Mouse (Mus musculus): ENCODE measurements at regions not wholly inside any gene's neighbourhood (a gene's known extent, or its start where the extent isn't known, plus 50 kb on each side); places are given as distances from the start of the nearest gene placed in this dataset.
"Not testable (repeated sequence)": the region's sequence is repeated elsewhere in the genome, so short reads cannot be mapped to it uniquely, and the experiment has no call there.

- H3K36me3 ChIP-seq (replicated peaks), result no peaks in the 10 kb centered on the region
- no peaks in the 10 kb centered on the region for H3K27me3 ChIP-seq
- H3K4me3 ChIP-seq (replicated peaks), result no peak overlapping the region
- H3K27ac ChIP-seq, result no peak overlapping the region
- no peak for ATAC-seq (ENCODE audit: low FRiP score)
- no peak overlapping the region for H3K4me2 ChIP-seq
- H3K9me3 ChIP-seq, result no peaks in the 10 kb centered on the region
- no peak overlapping the region for H3K9ac ChIP-seq
- H3K4me1 ChIP-seq, result no peaks in the 10 kb centered on the region
These were observed 186.9 kb upstream of the Gm10750 start for GRCm38 (mm10) chr2:149203896-149204295.

- WGBS, result 55% methylated on average over 1 of the region's 1 CpGs
- no peak for ATAC-seq (ENCODE audit: low FRiP score)
- H3K36me3 ChIP-seq (replicated peaks), result no peaks in the 10 kb centered on the region
- no peak overlapping the region for H3K9ac ChIP-seq
- no peak overlapping the region for H3K4me3 ChIP-seq (replicated peaks)
- H3K4me1 ChIP-seq, result no peaks in the 10 kb centered on the region
- H3K27me3 ChIP-seq, result no peaks in the 10 kb centered on the region
- H3K27ac ChIP-seq, result no peak overlapping the region
- H3K9me3 ChIP-seq, result no peaks in the 10 kb centered on the region
- no peak overlapping the region for H3K4me2 ChIP-seq
These were observed 178.7 kb upstream of the Gm10750 start for GRCm38 (mm10) chr2:149195736-149196135.

GRCm38 (mm10) chr2:149158434-149158833 is 141.4 kb upstream of the Gm10750 start:
- H3K27me3 ChIP-seq; H3K36me3 ChIP-seq (replicated peaks); H3K4me1 ChIP-seq; H3K9ac ChIP-seq; H3K27ac ChIP-seq; H3K4me2 ChIP-seq; H3K9me3 ChIP-seq; H3K4me3 ChIP-seq (replicated peaks): not testable (repeated sequence)
- peak; percentile 73; the same call in 1 of the 2 replicates for ATAC-seq (ENCODE audit: low FRiP score)
- WGBS, result 25% methylated on average over 7 of the region's 7 CpGs

DNA sequence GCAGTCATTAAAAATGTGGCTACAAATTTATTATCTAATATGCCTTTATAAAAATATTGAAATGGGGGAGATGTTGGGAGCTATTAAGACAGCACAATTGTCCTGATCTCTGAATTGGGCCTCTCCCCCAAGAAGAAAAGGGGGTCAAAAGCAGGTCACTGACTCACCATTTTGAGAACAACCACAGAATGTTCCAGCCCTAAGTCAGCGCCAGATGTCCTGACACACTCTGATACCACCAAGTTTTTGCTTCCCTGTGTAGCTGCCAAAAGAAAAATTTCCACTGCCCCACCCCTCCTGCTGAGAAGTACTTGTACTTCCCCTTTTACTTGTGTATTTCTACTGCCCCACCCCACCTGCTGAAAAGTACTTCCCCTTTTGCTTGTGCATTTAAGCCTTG is 92.5 kb upstream of the Gm10750 start:
- H3K27ac ChIP-seq; H3K4me2 ChIP-seq; H3K4me1 ChIP-seq; H3K9me3 ChIP-seq; H3K27me3 ChIP-seq; H3K9ac ChIP-seq; ATAC-seq (ENCODE audit: low FRiP score); H3K4me3 ChIP-seq (replicated peaks); H3K36me3 ChIP-seq (replicated peaks): not testable (repeated sequence)
- 100% methylated on average over 1 of the region's 1 CpGs for WGBS

DNA sequence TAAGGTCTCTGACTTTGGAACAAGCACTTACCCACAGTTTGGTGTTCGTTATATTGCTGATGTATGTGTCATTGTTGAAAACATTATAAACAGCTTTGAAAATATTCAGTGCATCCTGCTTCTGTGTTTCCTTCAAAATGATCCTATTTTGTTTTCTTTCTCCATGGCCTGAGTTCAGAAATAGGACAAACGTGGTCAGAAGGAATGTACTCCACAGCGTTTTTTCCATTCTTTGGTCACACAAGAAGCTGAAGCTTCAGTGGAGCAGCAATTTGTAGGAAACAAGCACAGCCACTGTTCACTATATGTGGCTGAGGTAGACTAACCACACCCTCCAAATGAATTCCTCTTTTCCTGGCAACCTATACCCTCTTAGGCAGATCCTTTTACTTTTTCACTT is 75.1 kb upstream of the Gm10750 start:
- no peaks in the 10 kb centered on the region for H3K36me3 ChIP-seq (replicated peaks)
- WGBS, result 52% methylated on average over 3 of the region's 3 CpGs

More for the DNA sequence above, 75.1 kb upstream of the Gm10750 start:
- ATAC-seq (ENCODE audit: low FRiP score), result no peak
- no peak overlapping the region for H3K9ac ChIP-seq
- H3K4me2 ChIP-seq, result no peak overlapping the region
- no peak overlapping the region for H3K27ac ChIP-seq
- H3K4me1 ChIP-seq, result no peaks in the 10 kb centered on the region
- no peaks in the 10 kb centered on the region for H3K9me3 ChIP-seq
- no peaks in the 10 kb centered on the region for H3K27me3 ChIP-seq
- no peak overlapping the region for H3K4me3 ChIP-seq (replicated peaks)
